ENCODE assay signal across 8 mouse cellular contexts in genomic region chr4:126261266-126261665, GRCm38 (mm10). TPM values are rescaled to one million over a fixed set of nuclear protein-coding genes. Genes with fewer than 3 reads are reported as not detected.
DNase-seq lines count a peak whose midpoint lies in the region; ATAC-seq and TF ChIP-seq lines count a peak whose summit lies in the region.

No protein-coding gene starts in this region.

- H3K4me2 ChIP-seq in hindbrain, embryonic 16.5 days (ENCODE audit: low read length): no peak overlapping the region
- peak overlapping the region; percentile 88 for H3K4me2 ChIP-seq in liver, embryonic 15.5 days

- no peaks in the 10 kb centered on the region for H3K27me3 ChIP-seq in hindbrain, embryonic 10.5 days (ENCODE audit: insufficient read depth, poor library complexity, severe bottlenecking)
- no peaks in the 10 kb centered on the region for H3K27me3 ChIP-seq in hindbrain, embryonic 16.5 days (replicated peaks; ENCODE audit: control insufficient read depth, insufficient read depth, low read length)
- H3K27me3 ChIP-seq in E14TG2a.4 (ENCODE audit: insufficient read depth, low read length): peaks cover 20% of the 10 kb centered on the region
- peaks cover 41% of the 10 kb centered on the region for H3K27me3 ChIP-seq in liver, embryonic 15.5 days

- whole genome bisulfite sequencing in hindbrain, embryonic 10.5 days: 73% methylated on average over 6 of the region's 6 CpGs
- WGBS in hindbrain, embryonic 16.5 days: 82% methylated on average over 6 of the region's 6 CpGs
- 53% methylated on average over 6 of the region's 6 CpGs for WGBS in liver, embryonic 15.5 days (ENCODE audit: insufficient replicate concordance)

- TF ChIP-seq POLR2A in embryonic fibroblast, embryonic 13.5 days (IDR thresholded peaks at IDR 0.05; ENCODE audit: low read depth, low read length): no peak

- peak overlapping the region; percentile 40 for H3K4me3 ChIP-seq in hindbrain, embryonic 10.5 days
- no peak overlapping the region for H3K4me3 ChIP-seq in hindbrain, embryonic 16.5 days (ENCODE audit: low read length)
- peak overlapping the region; percentile 66 for H3K4me3 ChIP-seq in E14TG2a.4 (replicated peaks; ENCODE audit: low read length)
- no peak overlapping the region for H3K4me3 ChIP-seq in embryonic fibroblast, embryonic 13.5 days (ENCODE audit: insufficient read depth, low read length)
- H3K4me3 ChIP-seq in liver, embryonic 15.5 days (replicated peaks): peak overlapping the region; percentile 34; the same call in 1 of the 2 replicates

- no peak overlapping the region for H3K9ac ChIP-seq in hindbrain, embryonic 16.5 days (ENCODE audit: low read depth, low read length)
- peak overlapping the region; percentile 44 for H3K9ac ChIP-seq in liver, embryonic 15.5 days

- TF ChIP-seq CTCF in E14TG2a.4 (conservative IDR thresholded peaks at IDR 0.05; ENCODE audit: low read length): no peak
- TF ChIP-seq CTCF in embryonic fibroblast, embryonic 13.5 days (IDR thresholded peaks at IDR 0.05; ENCODE audit: borderline replicate concordance, insufficient read depth, low read length): no peak

- H3K27ac ChIP-seq in hindbrain, embryonic 10.5 days: peak overlapping the region; percentile 91
- no peak overlapping the region for H3K27ac ChIP-seq in hindbrain, embryonic 16.5 days (ENCODE audit: low read depth, low read length)
- H3K27ac ChIP-seq in embryonic fibroblast, embryonic 13.5 days (ENCODE audit: insufficient read depth, low read length): peak overlapping the region; percentile 97
- peak overlapping the region; percentile 85 for H3K27ac ChIP-seq in liver, embryonic 15.5 days (replicated peaks)

- H3K36me3 ChIP-seq in hindbrain, embryonic 10.5 days: no peaks in the 10 kb centered on the region; the same call in 1 of the 2 replicates
- H3K36me3 ChIP-seq in hindbrain, embryonic 16.5 days (ENCODE audit: control insufficient read depth, insufficient read depth, low read length): no peaks in the 10 kb centered on the region
- H3K36me3 ChIP-seq in E14TG2a.4 (ENCODE audit: insufficient read depth, low read length): 0 out of 2 replicates have a peak, but pooled peaks cover 3% of the 10 kb centered on the region
- H3K36me3 ChIP-seq in liver, embryonic 15.5 days (replicated peaks): no peaks in the 10 kb centered on the region

- no peaks in the 10 kb centered on the region for H3K9me3 ChIP-seq in hindbrain, embryonic 10.5 days
- no peaks in the 10 kb centered on the region for H3K9me3 ChIP-seq in hindbrain, embryonic 16.5 days (ENCODE audit: control insufficient read depth, low read length)
- H3K9me3 ChIP-seq in E14TG2a.4 (ENCODE audit: low read length): no peaks in the 10 kb centered on the region
- no peaks in the 10 kb centered on the region for H3K9me3 ChIP-seq in liver, embryonic 15.5 days (replicated peaks)

- ATAC-seq in hindbrain, embryonic 16.5 days: no peak
- ATAC-seq in liver, embryonic 15.5 days (ENCODE audit: insufficient read depth): no peak
- no peak for ATAC-seq in CD4-positive, CD25-positive, alpha-beta regulatory T cell, adult 4 months

- H3K4me1 ChIP-seq in hindbrain, embryonic 10.5 days (replicated peaks): peaks cover 64% of the 10 kb centered on the region
- H3K4me1 ChIP-seq in hindbrain, embryonic 16.5 days (ENCODE audit: control insufficient read depth, insufficient read depth, low read depth, low read length): peaks cover 29% of the 10 kb centered on the region
- peaks cover 62% of the 10 kb centered on the region for H3K4me1 ChIP-seq in E14TG2a.4 (replicated peaks; ENCODE audit: low read depth, low read length)
- H3K4me1 ChIP-seq in embryonic fibroblast, embryonic 13.5 days (ENCODE audit: control insufficient read depth, insufficient read depth, low read length): peaks cover 14% of the 10 kb centered on the region
- peaks cover 64% of the 10 kb centered on the region for H3K4me1 ChIP-seq in liver, embryonic 15.5 days (replicated peaks)

- DNase-seq in hindbrain, embryonic 10.5 days (ENCODE audit: low spot score): no peak
- no peak for DNase-seq in frontal cortex, adult 2 months (ENCODE audit: extremely low spot score in 1 of 2, low spot score in 1 of 2)
- no peak for DNase-seq in right cerebral cortex, postnatal 14 days

RNA-seq across cellular contexts. Expression of gene Trappc3, which starts 0.9 kb away (rescaled TPM):
- 95.4 and 101 TPM in 2 replicates for polyA plus RNA-seq in hindbrain, embryonic 10.5 days (2016; fragmentation: Nextera tagmentation; extraction: Ambion mirVana)
- polyA plus RNA-seq in hindbrain, embryonic 16.5 days (2015; fragmentation: Nextera tagmentation; extraction: Ambion mirVana): 179 and 199 TPM in 2 replicates
- 96.6 and 102 TPM in 2 replicates for polyA plus RNA-seq in embryonic fibroblast, embryonic 13.5 days (2011; ENCODE audit: insufficient read length, low read depth, missing spikeins)
- polyA plus RNA-seq in liver, embryonic 15.5 days (2015; fragmentation: Nextera tagmentation; extraction: Ambion mirVana): 32.1 and 32.6 TPM in 2 replicates
- 100 to 1,000 TPM in 1 of 2 experiments, 10 to 100 TPM in 1; 64.4 to 121 TPM for polyA plus RNA-seq in CD4-positive, CD25-positive, alpha-beta regulatory T cell, adult 4 months (2017; shearing (Covaris generic))
- polyA plus RNA-seq in frontal cortex, adult 2 months (2012; rRNA removed): 110 and 111 TPM in 2 replicates

RNA-seq across cellular contexts. Expression of gene Map7d1, which starts 5.1 kb away (rescaled TPM):
- polyA plus RNA-seq in hindbrain, embryonic 10.5 days (2016; fragmentation: Nextera tagmentation; extraction: Ambion mirVana): 64.8 and 99.0 TPM in 2 replicates
- 59.8 and 71.7 TPM in 2 replicates for polyA plus RNA-seq in hindbrain, embryonic 16.5 days (2015; fragmentation: Nextera tagmentation; extraction: Ambion mirVana)
- 83.0 and 98.9 TPM in 2 replicates for polyA plus RNA-seq in embryonic fibroblast, embryonic 13.5 days (2011; ENCODE audit: insufficient read length, low read depth, missing spikeins)
- polyA plus RNA-seq in liver, embryonic 15.5 days (2015; fragmentation: Nextera tagmentation; extraction: Ambion mirVana): 6.7 and 7.7 TPM in 2 replicates
- 1 to 10 TPM; 2.0 to 6.3 TPM for polyA plus RNA-seq in CD4-positive, CD25-positive, alpha-beta regulatory T cell, adult 4 months (2017; shearing (Covaris generic))
- polyA plus RNA-seq in frontal cortex, adult 2 months (2012; rRNA removed): 201 and 206 TPM in 2 replicates

RNA-seq across cellular contexts. Expression of gene Col8a2, which starts 25.3 kb away (rescaled TPM):
- 6.1 and 18.5 TPM in 2 replicates for polyA plus RNA-seq in hindbrain, embryonic 10.5 days (2016; fragmentation: Nextera tagmentation; extraction: Ambion mirVana)
- 5.8 and 6.8 TPM in 2 replicates for polyA plus RNA-seq in hindbrain, embryonic 16.5 days (2015; fragmentation: Nextera tagmentation; extraction: Ambion mirVana)
- 7.7 and 40.4 TPM in 2 replicates for polyA plus RNA-seq in embryonic fibroblast, embryonic 13.5 days (2011; ENCODE audit: insufficient read length, low read depth, missing spikeins)
- polyA plus RNA-seq in liver, embryonic 15.5 days (2015; fragmentation: Nextera tagmentation; extraction: Ambion mirVana): 1.1 TPM in 2 replicates
- polyA plus RNA-seq in CD4-positive, CD25-positive, alpha-beta regulatory T cell, adult 4 months (2017; shearing (Covaris generic)): not detected
- 0.38 and 0.50 TPM in 2 replicates for polyA plus RNA-seq in frontal cortex, adult 2 months (2012; rRNA removed)

RNA-seq across cellular contexts. Expression of gene Thrap3, which starts 58.7 kb away (rescaled TPM):
- polyA plus RNA-seq in hindbrain, embryonic 10.5 days (2016; fragmentation: Nextera tagmentation; extraction: Ambion mirVana): 230 and 252 TPM in 2 replicates
- 107 and 120 TPM in 2 replicates for polyA plus RNA-seq in hindbrain, embryonic 16.5 days (2015; fragmentation: Nextera tagmentation; extraction: Ambion mirVana)
- polyA plus RNA-seq in embryonic fibroblast, embryonic 13.5 days (2011; ENCODE audit: insufficient read length, low read depth, missing spikeins): 311 and 382 TPM in 2 replicates
- polyA plus RNA-seq in liver, embryonic 15.5 days (2015; fragmentation: Nextera tagmentation; extraction: Ambion mirVana): 79.2 and 82.0 TPM in 2 replicates
- polyA plus RNA-seq in CD4-positive, CD25-positive, alpha-beta regulatory T cell, adult 4 months (2017; shearing (Covaris generic)): 100 to 1,000 TPM; 222 to 330 TPM
- 95.8 and 103 TPM in 2 replicates for polyA plus RNA-seq in frontal cortex, adult 2 months (2012; rRNA removed)

Comparison
In these comparisons a context has a peak if more than half of its experiments do, and no peak if none do; other contexts are left out.
1. H3K4me3 ChIP-seq: peak in hindbrain, embryonic 10.5 days (single experiment), E14TG2a.4 (single experiment) and liver, embryonic 15.5 days (single experiment); none in hindbrain, embryonic 16.5 days (single experiment) and embryonic fibroblast, embryonic 13.5 days (single experiment).